Mouse (Mus musculus) CH12.LX (cell line): Measurements from ENCODE around the gene Drc1. TPM values are rescaled to one million over a fixed set of nuclear protein-coding genes. Genes with fewer than 3 reads are reported as not detected.

Experiments
- DNase-seq: peaks from one replicate; pipeline ENCODE4 v3.0.0-alpha.2; 2013; ENCODE audit errors: extremely low read depth
- H3K27ac ChIP-seq: 2 replicates; pipeline ENCODE4 v1.5.1; 2012; ENCODE audit warnings: low read depth, mild to moderate bottlenecking, control low read depth, moderate library complexity; ENCODE audit not compliant: insufficient read depth
- H3K27me3 ChIP-seq: replicated peaks from 2 replicates; pipeline ENCODE3; 2012; ENCODE audit warnings: inconsistent platforms
- H3K36me3 ChIP-seq, 2 experiments: replicated peaks in 1 of 2; 2 replicates each; pipeline versions ENCODE3 to v1.6.1; 2012; ENCODE audit warnings: inconsistent platforms in 1 of 2, low read length in 1 of 2, mild to moderate bottlenecking in 1 of 2, mixed read lengths in 1 of 2, moderate library complexity in 1 of 2; ENCODE audit not compliant: control insufficient read depth in 1 of 2, insufficient read depth in 1 of 2
- H3K4me1 ChIP-seq, 2 experiments: 2 replicates each; pipeline ENCODE4 v1.6.1; 2012; ENCODE audit warnings: inconsistent platforms in 1 of 2, moderate library complexity in 1 of 2; ENCODE audit not compliant: insufficient read depth in 2 of 2, control insufficient read depth in 1 of 2
- H3K4me2 ChIP-seq: 2 replicates; pipeline ENCODE4 v1.6.1; 2012; ENCODE audit warnings: low read depth, mild to moderate bottlenecking, control low read depth; ENCODE audit not compliant: poor library complexity, insufficient read depth, severe bottlenecking
- H3K4me3 ChIP-seq, 3 experiments: fragments of 150-350 bp in 1 of 3; sonication (generic) in 1 of 3; replicated peaks in 1 of 3; 2 replicates each; pipeline versions ENCODE3 to v1.5.1; 2011 to 2012; ENCODE audit warnings: low read depth in 2 of 3, low read length in 2 of 3, mild to moderate bottlenecking in 2 of 3, moderate library complexity in 2 of 3, control low read depth in 1 of 3, improper control_type of control experiment in 1 of 3, inconsistent platforms in 1 of 3, mixed read lengths in 1 of 3; ENCODE audit not compliant: poor library complexity in 1 of 3
- H3K79me2 ChIP-seq: replicated peaks from 2 replicates; pipeline ENCODE4 v1.6.1; 2012; ENCODE audit warnings: mild to moderate bottlenecking, moderate library complexity; ENCODE audit not compliant: control insufficient read depth, poor library complexity, insufficient read depth, severe bottlenecking; ENCODE audit errors: extremely low read depth
- H3K9ac ChIP-seq: 2 replicates; pipeline ENCODE4 v1.6.1; 2012; ENCODE audit warnings: low read depth, mild to moderate bottlenecking, control low read depth, moderate library complexity; ENCODE audit not compliant: insufficient read depth
- H3K9me3 ChIP-seq: replicated peaks from 2 replicates; pipeline ENCODE3; 2012; ENCODE audit warnings: low read length, inconsistent platforms, mixed read lengths
- BHLHE40 ChIP-seq: IDR thresholded peaks from 2 replicates; pipeline ENCODE4 v1.6.1; 2011; ENCODE audit warnings: mild to moderate bottlenecking, low read depth, low read length, improper control_type of control experiment
- CTCF ChIP-seq, 2 experiments: IDR thresholded peaks in 1 of 2; conservative IDR thresholded peaks in 1 of 2; 2 replicates each; pipeline ENCODE4 v1.5.1; 2011 to 2012; ENCODE audit warnings: low read depth in 2 of 2, low read length in 2 of 2, improper control_type of control experiment in 1 of 2, inconsistent platforms in 1 of 2, mild to moderate bottlenecking in 1 of 2, moderate library complexity in 1 of 2
- GABPA ChIP-seq: IDR thresholded peaks from 2 replicates; pipeline ENCODE4 v1.6.1; 2012; ENCODE audit warnings: low read depth, low read length, improper control_type of control experiment, inconsistent platforms; ENCODE audit not compliant: insufficient replicate concordance
- HCFC1 ChIP-seq: IDR thresholded peaks from 2 replicates; pipeline ENCODE4 v1.6.1; 2012; ENCODE audit warnings: low read depth, mild to moderate bottlenecking, inconsistent platforms, low read length, improper control_type of control experiment
- IRF4 ChIP-seq: IDR thresholded peaks from 2 replicates; pipeline ENCODE4 v1.6.1; 2014; ENCODE audit warnings: low read depth, mild to moderate bottlenecking, inconsistent platforms, low read length, improper control_type of control experiment
- JUND ChIP-seq: conservative IDR thresholded peaks from 2 replicates; pipeline ENCODE4 v1.6.1; 2011; ENCODE audit warnings: low read depth, low read length, improper control_type of control experiment
- MAZ ChIP-seq: IDR thresholded peaks from 2 replicates; pipeline ENCODE4 v1.6.1; 2012; ENCODE audit warnings: low read depth, mild to moderate bottlenecking, inconsistent platforms, low read length, improper control_type of control experiment, moderate library complexity
- NELFE ChIP-seq: IDR thresholded peaks from 2 replicates; pipeline ENCODE4 v1.6.1; 2011; ENCODE audit warnings: low read depth, low read length, improper control_type of control experiment
- NRF1 ChIP-seq: IDR thresholded peaks from 2 replicates; pipeline ENCODE4 v1.6.1; 2014; ENCODE audit warnings: low read depth, mild to moderate bottlenecking, inconsistent platforms, low read length, improper control_type of control experiment, moderate library complexity
- POLR2A ChIP-seq: IDR thresholded peaks from 2 replicates; pipeline ENCODE4 v1.6.1; 2011; ENCODE audit warnings: low read depth, mild to moderate bottlenecking, improper control_type of control experiment, low read length
- POLR2AphosphoS2 ChIP-seq: IDR thresholded peaks from 2 replicates; pipeline ENCODE4 v1.6.1; 2011; ENCODE audit warnings: low read depth, low read length, improper control_type of control experiment
- RAD21 ChIP-seq: IDR thresholded peaks from 2 replicates; pipeline ENCODE4 v1.6.1; 2011; ENCODE audit warnings: low read depth, mild to moderate bottlenecking, low read length, improper control_type of control experiment, moderate library complexity
- SMC3 ChIP-seq: IDR thresholded peaks from 2 replicates; pipeline ENCODE4 v1.6.1; 2011; ENCODE audit warnings: low read depth, low read length, improper control_type of control experiment
- TCF12 ChIP-seq: IDR thresholded peaks from 2 replicates; pipeline ENCODE4 v1.6.1; 2014; ENCODE audit warnings: low read depth, mild to moderate bottlenecking, inconsistent platforms, low read length, improper control_type of control experiment
- ZKSCAN1 ChIP-seq: IDR thresholded peaks from 2 replicates; pipeline ENCODE4 v1.6.1; 2012; ENCODE audit warnings: low read depth, inconsistent platforms, low read length, improper control_type of control experiment, borderline replicate concordance
- dilution Hi-C: fragments of 300-500 bp; cut with MboI; formaldehyde crosslinking; loops from 2 replicates; pipeline ENCODE4 v1.14.3; 2020; ENCODE audit warnings: low sequenced_read_pairs; ENCODE audit not compliant: extremely low pct_unique_long_range_greater_than_20kb, extremely low pct_ligation_motif_present
- in situ Hi-C: fragments of 300-500 bp; cut with MboI; formaldehyde crosslinking; loops from 3 replicates; pipeline ENCODE4 v1.14.3; 2019; ENCODE audit warnings: low sequenced_read_pairs, low pct_ligation_motif_present, low pct_unique_long_range_greater_than_20kb, mixed read lengths
- polyA plus RNA-seq: library from polyadenylated mRNA; unstranded; fragments of >175 nt; gene quantifications from 2 replicates; pipeline ENCODE4 v1.2.1, GENCODE M21; 2012; ENCODE audit warnings: low read depth; ENCODE audit not compliant: insufficient read length
- total RNA-seq, 2 experiments: library from RNA; depleted of rRNA; stranded (reverse); fragments of 300-350 nt in 1 of 2; fragments of >200 nt in 1 of 2; gene quantifications; 2 replicates each; pipeline ENCODE4 v1.2.3; 2012 to 2014

Gene Drc1
- total and polyA plus RNA-seq, 3 experiments = 0.04 TPM; not detected in 2

- peaks cover 79% of the 10 kb centered on the region for H3K27me3 ChIP-seq
- TF ChIP-seq MAZ (no peak), POLR2AphosphoS2 (no peak), POLR2A (no peak), BHLHE40 (peak; percentile 62), CTCF (conservative IDR thresholded peaks at IDR 0.05 in 1 of 2, IDR thresholded peaks at IDR 0.05 in 1 of 2; ENCODE audit: low read depth in 2 of 2, low read length in 2 of 2) (peak in 1 of 2 experiments; percentile 40; a peak in 2 of 4 replicates)
- dilution Hi-C loops = no loop called here
Measured at GRCm38 (mm10) chr5:30387726-30388125, 106.5 kb downstream of the Drc1 start.

DNA sequence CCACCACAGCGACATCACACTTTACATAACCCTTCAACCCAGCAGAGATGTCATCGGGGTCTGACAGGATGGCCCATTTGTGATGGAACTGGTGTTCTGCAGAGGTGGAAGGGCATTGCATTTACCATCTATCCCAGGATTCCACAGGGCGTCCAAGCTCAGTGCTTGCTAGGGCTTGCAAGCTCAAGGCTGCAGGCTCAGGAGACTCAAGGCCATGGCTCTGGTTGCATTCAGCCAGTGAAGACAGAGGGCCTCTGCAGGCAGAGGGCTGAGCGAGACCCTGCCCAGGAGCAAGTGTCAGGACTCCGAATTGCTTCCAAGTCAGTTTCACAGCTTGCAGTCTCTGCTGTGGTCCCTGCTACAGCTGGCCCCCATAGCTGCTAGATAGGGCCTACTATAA, 108.6 kb downstream of the Drc1 start:
- no peak for DNase-seq
- dilution Hi-C loops (no loop called here), in situ Hi-C loops (no loop called here)
- H3K9ac ChIP-seq = no peak overlapping the region
- TF ChIP-seq IRF4 (no peak), JUND (no peak), NRF1 (no peak), HCFC1 (no peak), NELFE (no peak)
- no peak overlapping the region for H3K27ac ChIP-seq
- H3K9me3 ChIP-seq = no peaks in the 10 kb centered on the region
- H3K27me3 ChIP-seq = peaks cover 58% of the 10 kb centered on the region
- H3K4me3 ChIP-seq = no peak overlapping the region
- no peaks in the 10 kb centered on the region for H3K79me2 ChIP-seq
- no peak overlapping the region for H3K4me2 ChIP-seq
- peaks cover 3% of the 10 kb centered on the region in 2 experiments; a peak in 2 of 4 replicates for H3K4me1 ChIP-seq
- no peaks in the 10 kb centered on the region for H3K36me3 ChIP-seq

More at GRCm38 (mm10) chr5:30387726-30388125, 106.5 kb downstream of the Drc1 start:
- DNase-seq = no peak
- no peak overlapping the region for H3K27ac ChIP-seq
- no peak overlapping the region for H3K9ac ChIP-seq
- H3K4me2 ChIP-seq = no peak overlapping the region
- no peaks in the 10 kb centered on the region for H3K79me2 ChIP-seq
- no peaks in the 10 kb centered on the region for H3K9me3 ChIP-seq
- no peaks in the 10 kb centered on the region for H3K36me3 ChIP-seq
- in situ Hi-C loops = no loop called here
- H3K4me3 ChIP-seq = no peak overlapping the region
- peaks cover 3% of the 10 kb centered on the region in 2 experiments; a peak in 2 of 4 replicates for H3K4me1 ChIP-seq

- Histone ChIP-seq H3K36me3 (no peaks in the 10 kb centered on the region), H3K4me1 (peaks cover 3% of the 10 kb centered on the region in 2 experiments; a peak in 2 of 4 replicates), H3K4me2 (no peak overlapping the region), H3K27me3 (peaks cover 41% of the 10 kb centered on the region), H3K4me3 (no peak overlapping the region), H3K9me3 (peaks cover 2% of the 10 kb centered on the region), H3K79me2 (no peaks in the 10 kb centered on the region), H3K9ac (no peak overlapping the region), H3K27ac (no peak overlapping the region)
- DNase-seq = peak; percentile 51
- in situ Hi-C loops = no loop called here
- TF ChIP-seq GABPA = no peak
- TF ChIP-seq TCF12 = no peak
- peak; percentile 62 for TF ChIP-seq RAD21
- peak; percentile 70 to 79 for TF ChIP-seq CTCF (conservative IDR thresholded peaks at IDR 0.05 in 1 of 2, IDR thresholded peaks at IDR 0.05 in 1 of 2; ENCODE audit: low read depth in 2 of 2, low read length in 2 of 2)
- no peak for TF ChIP-seq JUND
- TF ChIP-seq SMC3 = peak; percentile 72
- no peak for TF ChIP-seq ZKSCAN1
- dilution Hi-C loops = no loop called here
Measured at GRCm38 (mm10) chr5:30391473-30391872, 110.3 kb downstream of the Drc1 start.
